12 mouse cellular contexts compared by ENCODE assay signal in genomic region chr2:75423872-75424271, GRCm38 (mm10).
A peak's percentile ranks its signal among the peaks of the same experiment; 100 is the strongest.
DNase-seq lines count a peak whose midpoint lies in the region; ATAC-seq lines count a peak whose summit lies in the region.
"Had no signal": no experiment of that assay in that cellular context is flagged by ENCODE, and none has a peak within 500 bp of the region (broad histone marks: within the 10 kb centered on the region; RNA-seq: fewer than 3 reads in every experiment).

No protein-coding gene starts in this region.

- intact Hi-C loops in left cerebral cortex, postnatal 25 days (cut with DNase I) = loop anchor here (5.0 to 10.0 kb wide), 2 partner anchors 679 to 722 kb away; partner anchors contain the start of gene Hoxd8

- DNase-seq in kidney, postnatal 4 days = no peak
- peak; percentile 72 for DNase-seq in forelimb bud, embryonic 11.5 days (ENCODE audit: low read depth, low spot score)
- peak; percentile 18 for DNase-seq in midbrain, embryonic 10.5 days (ENCODE audit: low spot score)
- peak; percentile 50 for DNase-seq in retina, postnatal 1 day
- no peak for DNase-seq in frontal cortex, postnatal 25 days (ENCODE audit: low spot score in 2 of 2)
- DNase-seq in cerebellum, postnatal 14 days = no peak
- DNase-seq in left cerebral cortex, postnatal 25 days (ENCODE audit: low spot score in 2 of 2) = no peak
- DNase-seq: gastrocnemius, adult 2 months; heart, postnatal 36 days; liver, postnatal 0 days had no signal

- no peak overlapping the region for H3K9ac ChIP-seq in kidney, embryonic 15.5 days
- H3K9ac ChIP-seq: liver, postnatal 0 days; stomach, embryonic 15.5 days had no signal

- 10% methylated on average over 5 of the region's 5 CpGs for WGBS in kidney, embryonic 15.5 days
- 43% methylated on average over 5 of the region's 5 CpGs for WGBS in midbrain, embryonic 10.5 days

- no peak overlapping the region for H3K4me3 ChIP-seq in kidney, embryonic 15.5 days (replicated peaks)
- H3K4me3 ChIP-seq in midbrain, embryonic 10.5 days = no peak overlapping the region
- H3K4me3 ChIP-seq: stomach, embryonic 15.5 days had no signal

- peaks cover 26% of the 10 kb centered on the region for H3K4me1 ChIP-seq in kidney, embryonic 15.5 days
- peaks cover 33% of the 10 kb centered on the region for H3K4me1 ChIP-seq in midbrain, embryonic 10.5 days
- H3K4me1 ChIP-seq: stomach, embryonic 15.5 days had no signal

- 0 out of 2 replicates have a peak overlapping the region, but pooled peaks have one; percentile 18 for H3K27ac ChIP-seq in kidney, embryonic 15.5 days
- peak overlapping the region; percentile 49 for H3K27ac ChIP-seq in midbrain, embryonic 10.5 days (replicated peaks)
- H3K27ac ChIP-seq: gastrocnemius, adult 2 months; stomach, embryonic 15.5 days had no signal

- H3K4me2 ChIP-seq in kidney, embryonic 15.5 days = peak overlapping the region; percentile 39
- H3K4me2 ChIP-seq: stomach, embryonic 15.5 days had no signal

- no peak for ATAC-seq in kidney, embryonic 15.5 days (replicated peaks; ENCODE audit: low FRiP score)
- ATAC-seq: liver, postnatal 0 days had no signal

- peaks cover 10% of the 10 kb centered on the region for H3K27me3 ChIP-seq in kidney, embryonic 15.5 days
- no peaks in the 10 kb centered on the region for H3K27me3 ChIP-seq in midbrain, embryonic 10.5 days (ENCODE audit: low read depth, poor library complexity, severe bottlenecking)
- H3K27me3 ChIP-seq: stomach, embryonic 15.5 days had no signal

- H3K9me3 ChIP-seq in kidney, embryonic 15.5 days (replicated peaks) = no peaks in the 10 kb centered on the region
- H3K9me3 ChIP-seq in midbrain, embryonic 10.5 days (replicated peaks) = no peaks in the 10 kb centered on the region
- H3K9me3 ChIP-seq: stomach, embryonic 15.5 days had no signal

- H3K36me3 ChIP-seq in kidney, embryonic 15.5 days = no peaks in the 10 kb centered on the region
- no peaks in the 10 kb centered on the region for H3K36me3 ChIP-seq in midbrain, embryonic 10.5 days
- H3K36me3 ChIP-seq: stomach, embryonic 15.5 days had no signal

Comparison
In these comparisons a context has a peak if more than half of its experiments do, and no peak if none do; other contexts are left out.
1. DNase-seq: peak in forelimb bud, embryonic 11.5 days (single experiment), midbrain, embryonic 10.5 days (single experiment) and retina, postnatal 1 day (single experiment); none in kidney, postnatal 4 days (0 of 2), frontal cortex, postnatal 25 days (0 of 2), cerebellum, postnatal 14 days (0 of 2) and left cerebral cortex, postnatal 25 days (0 of 2).